Mouse (Mus musculus) heart, adult 2 months (tissue): ENCODE measurements at regions not wholly inside any gene's neighbourhood (a gene's known extent, or its start where the extent isn't known, plus 50 kb on each side); places are given as distances from the start of the nearest gene placed in this dataset.
"Not testable (repeated sequence)": the region's sequence is repeated elsewhere in the genome, so short reads cannot be mapped to it uniquely, and the experiment has no call there.

Source experiments
- CTCF ChIP-seq: fragments of 200-600 bp; IDR thresholded peaks from 2 replicates; pipeline ENCODE4 v1.8.1; 2022; ENCODE audit warnings: antibody characterized with exemption, mild to moderate bottlenecking, moderate library complexity
- POLR2A ChIP-seq: fragments of 200-500 bp; IDR thresholded peaks from 2 replicates; pipeline ENCODE4 v1.6.1; 2011; ENCODE audit warnings: mild to moderate bottlenecking, low read depth, low read length, control low read depth; ENCODE audit not compliant: insufficient read depth

DNA sequence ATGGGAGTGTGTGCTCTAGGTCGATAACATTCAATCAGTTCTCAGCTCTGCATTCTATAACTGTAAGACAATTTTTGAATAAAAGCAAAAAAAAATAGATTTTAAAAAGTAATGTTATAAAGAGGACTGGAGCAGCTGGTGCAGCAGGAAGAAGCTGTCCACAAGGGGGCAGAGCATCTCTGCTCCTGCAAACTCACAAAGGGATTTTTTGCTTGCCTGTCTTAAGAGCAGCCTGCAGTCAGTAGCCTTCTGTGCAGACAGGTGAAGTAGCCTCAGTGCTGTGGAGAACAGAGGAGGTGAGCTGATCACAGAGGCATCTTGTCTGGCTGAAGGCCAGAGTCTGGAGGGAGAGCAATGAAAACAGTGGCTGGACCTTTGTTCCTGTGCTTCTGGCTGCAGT, 477.2 kb downstream of the Dad1 start:
- TF ChIP-seq CTCF: peak; percentile 70
- not testable (repeated sequence) for TF ChIP-seq POLR2A
